Mouse (Mus musculus): ENCODE measurements around the gene Tpk1. TPM values are rescaled to one million over a fixed set of nuclear protein-coding genes. Genes with fewer than 3 reads are reported as not detected.

Gene Tpk1
- total and polyA plus RNA-seq, 3 experiments, result 3.5 to 12.6 TPM; not detected in 1

DNA sequence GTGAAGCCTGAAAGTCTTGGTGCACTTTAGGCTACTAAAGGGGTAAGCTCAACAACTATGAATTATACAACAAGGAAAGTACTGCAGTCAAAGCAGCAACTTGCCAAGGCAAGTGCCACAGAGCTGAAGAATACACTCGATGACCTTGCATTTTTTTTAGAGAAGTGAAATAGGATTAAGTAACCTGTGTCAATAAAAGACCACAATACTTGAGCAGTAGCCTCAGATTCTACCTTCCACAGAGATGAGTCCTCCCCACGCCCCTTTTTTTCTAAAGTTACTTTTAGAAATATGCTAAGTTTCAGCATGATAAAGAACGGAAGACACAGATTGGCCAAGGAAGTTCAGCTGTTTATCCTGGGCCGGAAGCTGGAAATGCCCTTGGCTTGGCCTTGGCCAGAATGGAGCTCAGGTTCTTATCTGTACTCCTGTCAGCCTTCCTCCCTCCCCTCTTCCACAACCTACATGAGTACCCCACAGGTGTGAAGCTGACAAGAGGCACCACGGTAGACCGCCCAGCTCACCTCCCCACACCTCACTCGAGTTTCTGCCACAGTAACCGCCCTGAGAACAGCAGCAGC lies 11.1 kb downstream of the Tpk1 start:
- Histone ChIP-seq H3K79me2 (ENCODE audit: control insufficient read depth, insufficient read depth, low read length, poor library complexity) (no peaks in the 10 kb centered on the region), H3K27ac (ENCODE audit: control insufficient read depth, low read depth, low read length) (no peak overlapping the region), H3K4me3 (ENCODE audit: control insufficient read depth in 1 of 2, insufficient read depth in 1 of 2, low read depth in 2 of 2, low read length in 2 of 2) (no peak overlapping the region), H3K27me3 (ENCODE audit: control insufficient read depth in 1 of 2, insufficient read depth in 2 of 2, low read length in 2 of 2) (no peaks in the 10 kb centered on the region), H3K9ac (ENCODE audit: control insufficient read depth, low read depth, low read length, poor library complexity, severe bottlenecking) (no peak overlapping the region), H3K9me3 (replicated peaks; ENCODE audit: insufficient read depth, low read length) (no peaks in the 10 kb centered on the region), H3K4me1 (ENCODE audit: control insufficient read depth in 1 of 2, insufficient read depth in 2 of 2, low read length in 2 of 2) (peaks cover 6 to 11% of the 10 kb centered on the region in 2 experiments; a peak in 2 of 4 replicates), H3K36me3 (ENCODE audit: control insufficient read depth in 1 of 2, insufficient read depth in 2 of 2, low read length in 2 of 2) (peaks cover 0 to 16% of the 10 kb centered on the region in 2 experiments; a peak in 2 of 4 replicates)
- DNase-seq (ENCODE audit: low read depth, low spot score), result peak; percentile 37
- no peak for TF ChIP-seq MYB (IDR thresholded peaks at IDR 0.05; ENCODE audit: low read depth, low read length)
- no peak for TF ChIP-seq JUND (IDR thresholded peaks at IDR 0.05; ENCODE audit: low read depth, low read length)
- no peak for TF ChIP-seq MXI1 (IDR thresholded peaks at IDR 0.05; ENCODE audit: low read depth, low read length)
- no peak for TF ChIP-seq MYC (IDR thresholded peaks at IDR 0.05; ENCODE audit: low read depth, low read length)
- no peak for TF ChIP-seq TCF12 (IDR thresholded peaks at IDR 0.05; ENCODE audit: low read depth, low read length)
- no peak for TF ChIP-seq ZKSCAN1 (IDR thresholded peaks at IDR 0.05; ENCODE audit: low read depth, low read length)
- TF ChIP-seq RCOR1 (IDR thresholded peaks at IDR 0.05; ENCODE audit: low read depth, low read length), result no peak
- TF ChIP-seq GABPA (IDR thresholded peaks at IDR 0.05; ENCODE audit: low read depth, low read length), result no peak
- TF ChIP-seq CHD1 (IDR thresholded peaks at IDR 0.05; ENCODE audit: low read depth, low read length), result no peak
- TF ChIP-seq ELF1 (IDR thresholded peaks at IDR 0.05; ENCODE audit: low read depth, low read length), result no peak
- TF ChIP-seq RAD21 (IDR thresholded peaks at IDR 0.05; ENCODE audit: low read depth, low read length), result no peak
- TF ChIP-seq E2F4 (IDR thresholded peaks at IDR 0.05; ENCODE audit: borderline replicate concordance, low read depth, low read length), result no peak
- no peak for TF ChIP-seq TBP (IDR thresholded peaks at IDR 0.05; ENCODE audit: low read depth, low read length)
- no peak for TF ChIP-seq CTCF (IDR thresholded peaks at IDR 0.05 in 2 of 3, conservative IDR thresholded peaks at IDR 0.05 in 1 of 3; ENCODE audit: control insufficient read depth in 1 of 3, insufficient read depth in 1 of 3, low read depth in 2 of 3, low read length in 3 of 3, poor library complexity in 1 of 3, severe bottlenecking in 1 of 3)
- no peak for TF ChIP-seq POLR2AphosphoS5 (IDR thresholded peaks at IDR 0.05; ENCODE audit: borderline replicate concordance, low read depth, low read length)
- TF ChIP-seq GATA1 (IDR thresholded peaks at IDR 0.05; ENCODE audit: low read depth, low read length), result no peak

DNA sequence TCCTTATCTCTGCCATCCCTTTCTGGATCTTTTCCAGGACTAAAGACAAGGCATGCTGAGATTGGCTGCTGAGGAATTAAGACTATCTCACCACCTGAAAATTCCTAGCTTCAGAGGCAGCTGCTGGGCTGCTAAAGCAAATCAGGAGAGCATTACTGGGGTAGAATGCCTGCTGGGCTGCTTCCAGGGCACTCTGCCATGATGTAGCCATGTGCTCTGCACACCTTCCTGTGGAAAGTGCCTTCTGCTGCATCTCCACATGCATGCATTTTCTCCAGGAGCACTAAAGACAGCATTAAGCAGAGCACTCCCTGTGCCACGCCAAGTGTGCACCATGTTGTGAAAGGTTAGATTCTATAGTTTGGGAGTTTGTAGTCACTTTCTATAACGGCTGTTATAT lies 16.6 kb downstream of the Tpk1 start:
- TF ChIP-seq POLR2A (IDR thresholded peaks at IDR 0.05; ENCODE audit: control insufficient read depth in 1 of 2, insufficient read depth in 1 of 2, low read depth in 1 of 2, low read length in 2 of 2, poor library complexity in 1 of 2) (no peak), CTCF (IDR thresholded peaks at IDR 0.05 in 2 of 3, conservative IDR thresholded peaks at IDR 0.05 in 1 of 3; ENCODE audit: control insufficient read depth in 1 of 3, insufficient read depth in 1 of 3, low read depth in 2 of 3, low read length in 3 of 3, poor library complexity in 1 of 3, severe bottlenecking in 1 of 3) (no peak), CHD2 (IDR thresholded peaks at IDR 0.05; ENCODE audit: low read length) (no peak), MAZ (IDR thresholded peaks at IDR 0.05; ENCODE audit: low read depth, low read length) (no peak), POLR2AphosphoS2 (IDR thresholded peaks at IDR 0.05; ENCODE audit: low read length) (no peak), NRF1 (IDR thresholded peaks at IDR 0.05; ENCODE audit: insufficient read depth, low read depth, low read length, poor library complexity, severe bottlenecking) (no peak), ZMIZ1 (IDR thresholded peaks at IDR 0.05; ENCODE audit: low read depth, low read length) (no peak), ELF1 (IDR thresholded peaks at IDR 0.05; ENCODE audit: low read depth, low read length) (no peak), MAX (IDR thresholded peaks at IDR 0.05; ENCODE audit: low read length) (no peak), ZNF384 (IDR thresholded peaks at IDR 0.05; ENCODE audit: low read depth, low read length) (no peak), MXI1 (IDR thresholded peaks at IDR 0.05; ENCODE audit: low read depth, low read length) (no peak)
- H3K27ac ChIP-seq (ENCODE audit: control insufficient read depth, low read depth, low read length), result no peak overlapping the region
- no peak overlapping the region for H3K9ac ChIP-seq (ENCODE audit: control insufficient read depth, low read depth, low read length, poor library complexity, severe bottlenecking)
- peaks cover 0 to 3% of the 10 kb centered on the region in 2 experiments; a peak in 1 of 4 replicates for H3K36me3 ChIP-seq (ENCODE audit: control insufficient read depth in 1 of 2, insufficient read depth in 2 of 2, low read length in 2 of 2)
- no peak overlapping the region for H3K4me3 ChIP-seq (ENCODE audit: control insufficient read depth in 1 of 2, insufficient read depth in 1 of 2, low read depth in 2 of 2, low read length in 2 of 2)
- H3K79me2 ChIP-seq (ENCODE audit: control insufficient read depth, insufficient read depth, low read length, poor library complexity), result no peaks in the 10 kb centered on the region
- no peak for DNase-seq (ENCODE audit: low read depth, low spot score)
- H3K27me3 ChIP-seq (ENCODE audit: control insufficient read depth in 1 of 2, insufficient read depth in 2 of 2, low read length in 2 of 2), result no peaks in the 10 kb centered on the region
- no peaks in the 10 kb centered on the region for H3K9me3 ChIP-seq (replicated peaks; ENCODE audit: insufficient read depth, low read length)
- H3K4me1 ChIP-seq (ENCODE audit: control insufficient read depth in 1 of 2, insufficient read depth in 2 of 2, low read length in 2 of 2), result no peaks in the 10 kb centered on the region; a peak in 2 of 4 replicates
